Comparison of ENCODE assay signal across 22 mouse cellular contexts in the genomic region with DNA sequence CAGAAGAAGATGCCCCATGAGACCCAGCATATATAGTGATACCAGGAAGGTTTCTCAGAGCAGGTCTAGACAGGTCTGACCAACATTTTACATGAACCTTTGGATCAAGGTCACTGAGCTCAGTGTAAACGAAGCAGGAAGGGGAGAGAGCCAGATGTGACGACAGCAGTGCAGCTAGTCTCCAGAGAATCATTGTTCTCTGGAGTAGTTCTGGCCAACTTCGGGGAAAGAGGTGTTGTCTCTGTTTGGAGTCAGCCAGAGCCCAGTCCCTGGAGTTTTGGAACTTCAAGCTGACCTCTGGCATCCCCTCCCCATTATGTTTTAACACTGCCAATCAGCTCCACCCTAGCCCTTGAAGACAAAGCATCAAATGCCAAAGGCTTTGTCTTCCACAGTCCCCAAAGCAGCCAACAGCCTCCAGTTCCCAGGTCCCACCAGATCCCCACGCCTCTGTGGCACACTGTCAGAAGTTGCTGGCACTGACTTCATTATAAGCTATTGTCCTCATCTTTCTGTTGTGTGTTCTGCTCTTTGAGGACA.
DNase-seq lines count a peak whose midpoint lies in the region; ATAC-seq and TF ChIP-seq lines count a peak whose summit lies in the region.
"Had no signal": no experiment of that assay in that cellular context is flagged by ENCODE, and none has a peak within 500 bp of the region (broad histone marks: within the 10 kb centered on the region; RNA-seq: fewer than 3 reads in every experiment).

No protein-coding gene starts in this region.

- no peak for TF ChIP-seq POLR2A in liver, adult 2 months (IDR thresholded peaks at IDR 0.05; ENCODE audit: extremely low read depth, insufficient read depth, low read length)

- no peaks in the 10 kb centered on the region for H3K36me3 ChIP-seq in liver, adult 2 months (ENCODE audit: control insufficient read depth, insufficient read depth, low read length)
- H3K36me3 ChIP-seq in liver, postnatal 0 days (replicated peaks; ENCODE audit: insufficient read depth, low read length), result no peaks in the 10 kb centered on the region
- no peaks in the 10 kb centered on the region for H3K36me3 ChIP-seq in hindbrain, embryonic 14.5 days (replicated peaks; ENCODE audit: control insufficient read depth, insufficient read depth)
- H3K36me3 ChIP-seq: embryonic facial prominence, embryonic 10.5 days; G1E; heart, embryonic 13.5 days; hindbrain, embryonic 15.5 days; intestine, embryonic 15.5 days; midbrain, embryonic 13.5 days had no signal

- H3K4me2 ChIP-seq in liver, postnatal 0 days (ENCODE audit: low read depth, low read length), result no peak overlapping the region
- no peak overlapping the region for H3K4me2 ChIP-seq in hindbrain, embryonic 14.5 days (replicated peaks)
- H3K4me2 ChIP-seq: heart, embryonic 13.5 days; hindbrain, embryonic 15.5 days; intestine, embryonic 15.5 days; liver, embryonic 11.5 days; midbrain, embryonic 13.5 days had no signal

- H3K9me3 ChIP-seq in liver, postnatal 0 days (ENCODE audit: low read length), result no peaks in the 10 kb centered on the region
- H3K9me3 ChIP-seq in hindbrain, embryonic 14.5 days (ENCODE audit: control insufficient read depth, low read length), result no peaks in the 10 kb centered on the region
- H3K9me3 ChIP-seq: embryonic facial prominence, embryonic 10.5 days; G1E; heart, embryonic 13.5 days; hindbrain, embryonic 15.5 days; intestine, embryonic 15.5 days; megakaryocyte, embryonic 14.5 days; midbrain, embryonic 13.5 days had no signal

- no peaks in the 10 kb centered on the region for H3K27me3 ChIP-seq in liver, adult 2 months (ENCODE audit: control insufficient read depth, insufficient read depth, low read length)
- no peaks in the 10 kb centered on the region for H3K27me3 ChIP-seq in liver, postnatal 0 days (ENCODE audit: insufficient read depth, low read length)
- no peaks in the 10 kb centered on the region for H3K27me3 ChIP-seq in hindbrain, embryonic 14.5 days (ENCODE audit: control insufficient read depth, insufficient read depth, low read length)
- H3K27me3 ChIP-seq: heart, embryonic 13.5 days; hindbrain, embryonic 15.5 days; intestine, embryonic 15.5 days; megakaryocyte, embryonic 14.5 days; midbrain, embryonic 13.5 days; Patski had no signal

- H3K9ac ChIP-seq in liver, adult 2 months (ENCODE audit: low read depth, low read length), result no peak overlapping the region
- no peak overlapping the region for H3K9ac ChIP-seq in liver, postnatal 0 days (replicated peaks)
- no peak overlapping the region for H3K9ac ChIP-seq in hindbrain, embryonic 14.5 days
- H3K9ac ChIP-seq: heart, embryonic 13.5 days; hindbrain, embryonic 15.5 days; intestine, embryonic 15.5 days; midbrain, embryonic 13.5 days had no signal

- H3K27ac ChIP-seq in liver, adult 2 months (replicated peaks; ENCODE audit: insufficient read depth, low read depth, low read length), result no peak overlapping the region
- H3K27ac ChIP-seq in liver, postnatal 0 days (ENCODE audit: low read depth), result no peak overlapping the region
- H3K27ac ChIP-seq in hindbrain, embryonic 14.5 days, result no peak overlapping the region
- no peak overlapping the region for H3K27ac ChIP-seq in layer of hippocampus, adult 2 months
- H3K27ac ChIP-seq: embryonic facial prominence, embryonic 10.5 days; heart, embryonic 13.5 days; hindbrain, embryonic 15.5 days; intestine, embryonic 15.5 days; midbrain, embryonic 13.5 days had no signal

- no peaks in the 10 kb centered on the region for H3K79me2 ChIP-seq in liver, adult 2 months (ENCODE audit: control insufficient read depth, insufficient read depth, low read length)

- 30% methylated on average over 4 of the region's 4 CpGs for WGBS in liver, adult 2 months
- WGBS in liver, postnatal 0 days (ENCODE audit: insufficient replicate concordance), result 38% methylated on average over 4 of the region's 4 CpGs
- 54% methylated on average over 4 of the region's 4 CpGs for WGBS in hindbrain, embryonic 14.5 days

- no peaks in the 10 kb centered on the region for H3K4me1 ChIP-seq in liver, adult 2 months (ENCODE audit: control insufficient read depth, insufficient read depth, low read length)
- no peaks in the 10 kb centered on the region for H3K4me1 ChIP-seq in liver, postnatal 0 days (ENCODE audit: insufficient read depth)
- H3K4me1 ChIP-seq in hindbrain, embryonic 14.5 days (replicated peaks; ENCODE audit: control insufficient read depth, insufficient read depth, low read length), result no peaks in the 10 kb centered on the region
- H3K4me1 ChIP-seq: heart, embryonic 13.5 days; hindbrain, embryonic 15.5 days; intestine, embryonic 15.5 days; megakaryocyte, embryonic 14.5 days; midbrain, embryonic 13.5 days had no signal

- no peak overlapping the region for H3K4me3 ChIP-seq in liver, adult 2 months (ENCODE audit: insufficient read depth, low read depth, low read length)
- no peak overlapping the region for H3K4me3 ChIP-seq in liver, postnatal 0 days (ENCODE audit: low read depth, low read length)
- H3K4me3 ChIP-seq in hindbrain, embryonic 14.5 days (replicated peaks; ENCODE audit: low read length), result no peak overlapping the region
- H3K4me3 ChIP-seq in layer of hippocampus, adult 2 months, result no peak overlapping the region
- H3K4me3 ChIP-seq: embryonic facial prominence, embryonic 10.5 days; heart, embryonic 13.5 days; hindbrain, embryonic 15.5 days; intestine, embryonic 15.5 days; megakaryocyte, embryonic 14.5 days; midbrain, embryonic 13.5 days had no signal

- ATAC-seq in liver, postnatal 0 days, result no peak
- no peak for ATAC-seq in hindbrain, embryonic 14.5 days (ENCODE audit: low FRiP score)
- ATAC-seq: forebrain, embryonic 16.5 days; intestine, embryonic 15.5 days; midbrain, embryonic 13.5 days; Patski had no signal

- no peak for TF ChIP-seq EP300 in liver, postnatal 0 days (IDR thresholded peaks at IDR 0.05; ENCODE audit: low read depth)

- peak; percentile 4 for DNase-seq in embryo, embryonic 10 days (ENCODE audit: low spot score)
- DNase-seq in embryo, embryonic 11 days, result no peak
- DNase-seq in liver, adult 2 months (ENCODE audit: extremely low read depth, low read depth, low spot score), result peak; percentile 5
- no peak for DNase-seq in liver, postnatal 0 days
- DNase-seq in adrenal gland, postnatal 36 days, result peak; percentile 14 to 20
- no peak for DNase-seq in hindbrain, embryonic 14.5 days (ENCODE audit: low spot score)
- DNase-seq in layer of hippocampus, adult 2 months (ENCODE audit: low spot score in 2 of 2), result no peak
- DNase-seq: cerebellum, adult 9-10 months; kidney, adult 8-10 months; kidney, postnatal 10 days; left cerebral cortex, postnatal 4 days; lung, postnatal 10 days had no signal

- TF ChIP-seq CTCF in liver, adult 2 months (IDR thresholded peaks at IDR 0.05; ENCODE audit: low read depth, low read length), result no peak
- TF ChIP-seq CTCF in liver, postnatal 0 days (IDR thresholded peaks at IDR 0.05; ENCODE audit: low read depth), result no peak
- TF ChIP-seq CTCF in layer of hippocampus, adult 2 months (conservative IDR thresholded peaks at IDR 0.05), result no peak

Comparison
In these comparisons a context has a peak if more than half of its experiments do, and no peak if none do; other contexts are left out.
1. DNase-seq: peak in embryo, embryonic 10 days (single experiment), liver, adult 2 months (single experiment) and adrenal gland, postnatal 36 days (2 of 2); none in embryo, embryonic 11 days (single experiment), liver, postnatal 0 days (single experiment), hindbrain, embryonic 14.5 days (single experiment) and layer of hippocampus, adult 2 months (0 of 2).